Mouse (Mus musculus) spleen, adult 18-20 months (tissue): ENCODE measurements around the gene Cyp2c67.
"Not testable (repeated sequence)": the region's sequence is repeated elsewhere in the genome, so short reads cannot be mapped to it uniquely, and the experiment has no call there.

Source experiments
- DNase-seq, 2 experiments: peaks; one replicate each; pipeline ENCODE4 v3.0.0; 2022; ENCODE audit warnings: mixed read lengths in 2 of 2

Cyp2c67 gene

GRCm38 (mm10) chr19:39648938-39649337 lies at the start of gene Cyp2c67:
TSS of gene Cyp2c67 (minus strand) at chr19:39649051.
- DNase-seq: no peak

GRCm38 (mm10) chr19:39665650-39666049 lies 16.8 kb upstream of the Cyp2c67 start:
- not testable (repeated sequence) for DNase-seq

GRCm38 (mm10) chr19:39652381-39652780 lies 3.5 kb upstream of the Cyp2c67 start:
- DNase-seq: no peak

GRCm38 (mm10) chr19:39647519-39647918 lies 1.3 kb downstream of the Cyp2c67 start:
- DNase-seq: no peak

GRCm38 (mm10) chr19:39644551-39644950 lies 4.3 kb downstream of the Cyp2c67 start:
- DNase-seq: not testable (repeated sequence)
